Mouse (Mus musculus) limb, embryonic 12.5 days (tissue): ENCODE data around the gene Dll4. TPM values are rescaled to one million over a fixed set of nuclear protein-coding genes. Genes with fewer than 3 reads are reported as not detected.

Experiments
- ATAC-seq: fragments of 200-750 bp; cut with Nextera tagmentation; 2 replicates; pipeline ENCODE4 v1.8.0; 2017; ENCODE audit warnings: low read depth, moderate TSS enrichment; ENCODE audit not compliant: insufficient number of reproducible peaks, insufficient read depth, low FRiP score, low TSS enrichment
- H3K27ac ChIP-seq: fragments of 300-500 bp; sonication (generic); 2 replicates; pipeline ENCODE4 v1.5.1; 2016; ENCODE audit warnings: mild to moderate bottlenecking, moderate library complexity
- H3K27me3 ChIP-seq: fragments of 300-500 bp; sonication (generic); 2 replicates; pipeline ENCODE4 v1.6.1; 2016; ENCODE audit warnings: mild to moderate bottlenecking, moderate library complexity
- H3K36me3 ChIP-seq: fragments of 300-500 bp; sonication (generic); 2 replicates; pipeline ENCODE4 v1.6.1; 2016; ENCODE audit warnings: mild to moderate bottlenecking, moderate library complexity
- H3K4me1 ChIP-seq: fragments of 300-500 bp; sonication (generic); replicated peaks from 2 replicates; pipeline ENCODE4 v1.6.1; 2016
- H3K4me2 ChIP-seq: fragments of 300-500 bp; sonication (generic); 2 replicates; pipeline ENCODE4 v1.6.1; 2016; ENCODE audit warnings: mild to moderate bottlenecking, moderate library complexity
- H3K4me3 ChIP-seq: fragments of 300-500 bp; sonication (generic); replicated peaks from 2 replicates; pipeline ENCODE4 v1.5.1; 2016; ENCODE audit warnings: mild to moderate bottlenecking
- H3K9ac ChIP-seq: fragments of 300-500 bp; sonication (generic); replicated peaks from 2 replicates; pipeline ENCODE4 v1.6.1; 2016; ENCODE audit warnings: mild to moderate bottlenecking, moderate library complexity
- H3K9me3 ChIP-seq: fragments of 300-500 bp; sonication (generic); 2 replicates; pipeline ENCODE4 v1.6.1; 2016; ENCODE audit warnings: mild to moderate bottlenecking, moderate library complexity
- WGBS: fragments of 180-500 bp; shearing (Covaris S2); methylation state at CpG from one replicate; pipeline ENCODE4 v1.1.7; 2016; 5-methylcytosine and 5-hydroxymethylcytosine counted together
- polyA plus RNA-seq: library from polyadenylated mRNA; unstranded; fragments of >200 nt; fragmentation: Nextera tagmentation; extraction: Ambion mirVana; gene quantifications from 2 replicates; pipeline ENCODE4 v1.2.1, GENCODE M21; 2016

The Dll4 gene
- polyA plus RNA-seq, 1 experiment from 2014 or later = 5.3 TPM

GRCm38 (mm10) chr2:119294411-119294810 lies 31.2 kb upstream of the Dll4 start:
- peaks cover 3% of the 10 kb centered on the region for H3K4me1 ChIP-seq
- H3K4me2 ChIP-seq = no peak overlapping the region
- H3K4me3 ChIP-seq = no peak overlapping the region
- H3K36me3 ChIP-seq = peaks cover 85% of the 10 kb centered on the region
- H3K27me3 ChIP-seq = no peaks in the 10 kb centered on the region
- no peaks in the 10 kb centered on the region for H3K9me3 ChIP-seq
- ATAC-seq = no peak
- H3K27ac ChIP-seq = no peak overlapping the region
- WGBS = 96% methylated on average over 18 of the region's 18 CpGs
- no peak overlapping the region for H3K9ac ChIP-seq

GRCm38 (mm10) chr2:119296756-119297155 lies 28.8 kb upstream of the Dll4 start:
- no peak overlapping the region for H3K4me3 ChIP-seq
- H3K27me3 ChIP-seq = no peaks in the 10 kb centered on the region
- H3K4me1 ChIP-seq = peaks cover 16% of the 10 kb centered on the region
- no peaks in the 10 kb centered on the region for H3K9me3 ChIP-seq
- no peak for ATAC-seq
- no peak overlapping the region for H3K4me2 ChIP-seq
- WGBS = 92% methylated on average over 12 of the region's 12 CpGs
- no peak overlapping the region for H3K27ac ChIP-seq
- H3K9ac ChIP-seq = no peak overlapping the region; the same call in 1 of the 2 replicates
- peaks cover 77% of the 10 kb centered on the region for H3K36me3 ChIP-seq

GRCm38 (mm10) chr2:119297506-119297905 lies 28.1 kb upstream of the Dll4 start:
- no peak for ATAC-seq
- Histone ChIP-seq H3K9me3 (no peaks in the 10 kb centered on the region), H3K4me1 (peaks cover 16% of the 10 kb centered on the region), H3K36me3 (peaks cover 70% of the 10 kb centered on the region), H3K27me3 (no peaks in the 10 kb centered on the region), H3K27ac (no peak overlapping the region), H3K4me3 (no peak overlapping the region), H3K9ac (no peak overlapping the region), H3K4me2 (no peak overlapping the region)
- 90% methylated on average over 19 of the region's 19 CpGs for WGBS

- Histone ChIP-seq H3K4me2 (no peak overlapping the region), H3K27me3 (no peaks in the 10 kb centered on the region), H3K9me3 (no peaks in the 10 kb centered on the region), H3K36me3 (peaks cover 62% of the 10 kb centered on the region), H3K9ac (no peak overlapping the region), H3K4me1 (peaks cover 21% of the 10 kb centered on the region), H3K4me3 (no peak overlapping the region), H3K27ac (no peak overlapping the region)
- no peak for ATAC-seq
- 46% methylated on average over 5 of the region's 5 CpGs for WGBS
Measured at GRCm38 (mm10) chr2:119298330-119298729, 27.3 kb upstream of the Dll4 start.

- WGBS = 73% methylated on average over 2 of the region's 2 CpGs
- H3K9me3 ChIP-seq = no peaks in the 10 kb centered on the region
- H3K36me3 ChIP-seq = peaks cover 56% of the 10 kb centered on the region
- H3K4me1 ChIP-seq = peaks cover 26% of the 10 kb centered on the region
- H3K27me3 ChIP-seq = no peaks in the 10 kb centered on the region
- no peak for ATAC-seq
- H3K4me2 ChIP-seq = no peak overlapping the region
- H3K4me3 ChIP-seq = no peak overlapping the region
- H3K9ac ChIP-seq = no peak overlapping the region
- H3K27ac ChIP-seq = no peak overlapping the region
Measured at GRCm38 (mm10) chr2:119298839-119299238, 26.7 kb upstream of the Dll4 start.

GRCm38 (mm10) chr2:119299981-119300818 lies 25.4 kb upstream of the Dll4 start:
- peaks cover 44% of the 10 kb centered on the region for H3K36me3 ChIP-seq
- H3K4me3 ChIP-seq = no peak overlapping the region
- peaks cover 34% of the 10 kb centered on the region for H3K4me1 ChIP-seq
- H3K27ac ChIP-seq = peak overlapping the region; percentile 50; the same call in 1 of the 2 replicates
- H3K9ac ChIP-seq = 0 out of 2 replicates have a peak overlapping the region, but pooled peaks have one; percentile 18
- ATAC-seq = peak; percentile 83
- H3K4me2 ChIP-seq = peak overlapping the region; percentile 39
- no peaks in the 10 kb centered on the region for H3K27me3 ChIP-seq
- H3K9me3 ChIP-seq = no peaks in the 10 kb centered on the region
- 8% methylated on average over 15 of the region's 15 CpGs for WGBS

- no peak for ATAC-seq
- Histone ChIP-seq H3K9ac (peak overlapping the region; percentile 24; the same call in 1 of the 2 replicates), H3K36me3 (peaks cover 39% of the 10 kb centered on the region), H3K4me2 (no peak overlapping the region), H3K4me3 (no peak overlapping the region), H3K27me3 (no peaks in the 10 kb centered on the region), H3K27ac (peak overlapping the region; percentile 50; the same call in 1 of the 2 replicates), H3K9me3 (no peaks in the 10 kb centered on the region), H3K4me1 (peaks cover 34% of the 10 kb centered on the region)
- 47% methylated on average over 7 of the region's 7 CpGs for WGBS
Measured at GRCm38 (mm10) chr2:119300819-119301493, 24.6 kb upstream of the Dll4 start.

GRCm38 (mm10) chr2:119302876-119303275 lies 22.7 kb upstream of the Dll4 start:
- WGBS = 51% methylated on average over 6 of the region's 6 CpGs
- no peak for ATAC-seq
- Histone ChIP-seq H3K9me3 (no peaks in the 10 kb centered on the region), H3K27me3 (no peaks in the 10 kb centered on the region), H3K36me3 (peaks cover 22% of the 10 kb centered on the region), H3K27ac (no peak overlapping the region), H3K4me3 (no peak overlapping the region), H3K4me1 (peaks cover 34% of the 10 kb centered on the region), H3K4me2 (no peak overlapping the region), H3K9ac (no peak overlapping the region)

GRCm38 (mm10) chr2:119304391-119304790 lies 21.2 kb upstream of the Dll4 start:
- WGBS = 53% methylated on average over 3 of the region's 3 CpGs
- H3K4me3 ChIP-seq = no peak overlapping the region
- peaks cover 34% of the 10 kb centered on the region for H3K4me1 ChIP-seq
- no peaks in the 10 kb centered on the region for H3K9me3 ChIP-seq
- 0 out of 2 replicates have a peak overlapping the region, but pooled peaks have one; percentile 51 for H3K27ac ChIP-seq
- H3K9ac ChIP-seq = no peak overlapping the region
- ATAC-seq = no peak
- no peak overlapping the region for H3K4me2 ChIP-seq
- H3K36me3 ChIP-seq = peaks cover 9% of the 10 kb centered on the region; the same call in 1 of the 2 replicates
- H3K27me3 ChIP-seq = no peaks in the 10 kb centered on the region

GRCm38 (mm10) chr2:119304798-119305208 lies 20.8 kb upstream of the Dll4 start:
- Histone ChIP-seq H3K9me3 (no peaks in the 10 kb centered on the region), H3K4me2 (no peak overlapping the region), H3K27me3 (no peaks in the 10 kb centered on the region), H3K27ac (peak overlapping the region; percentile 51; the same call in 1 of the 2 replicates), H3K36me3 (peaks cover 5% of the 10 kb centered on the region; the same call in 1 of the 2 replicates), H3K4me1 (peaks cover 33% of the 10 kb centered on the region), H3K9ac (no peak overlapping the region), H3K4me3 (no peak overlapping the region)
- WGBS = 9% methylated on average over 3 of the region's 3 CpGs
- peak; percentile 41; the same call in 1 of the 2 replicates for ATAC-seq

GRCm38 (mm10) chr2:119311544-119311943 lies 14.0 kb upstream of the Dll4 start:
- Histone ChIP-seq H3K9me3 (no peaks in the 10 kb centered on the region), H3K4me3 (no peak overlapping the region), H3K36me3 (no peaks in the 10 kb centered on the region), H3K4me2 (no peak overlapping the region), H3K4me1 (peaks cover 38% of the 10 kb centered on the region), H3K27ac (no peak overlapping the region), H3K9ac (no peak overlapping the region), H3K27me3 (0 out of 2 replicates have a peak, but pooled peaks cover 3% of the 10 kb centered on the region)
- no peak for ATAC-seq
- 37% methylated on average over 12 of the region's 12 CpGs for WGBS
